Mouse (Mus musculus): ENCODE measurements at regions not wholly inside any gene's neighbourhood (a gene's known extent, or its start where the extent isn't known, plus 50 kb on each side); places are given as distances from the start of the nearest gene placed in this dataset.

GRCm38 (mm10) chr17:63003911-63004310, 122.8 kb upstream of the Efna5 start:
- DNase-seq = no peak

- DNase-seq = no peak
Measured at GRCm38 (mm10) chr17:63002729-63003128, 121.6 kb upstream of the Efna5 start.

GRCm38 (mm10) chr17:63001898-63002297, 120.8 kb upstream of the Efna5 start:
- no peak for DNase-seq

GRCm38 (mm10) chr17:62997691-62998090, 116.6 kb upstream of the Efna5 start:
- DNase-seq = no peak

GRCm38 (mm10) chr17:62995316-62995715, 114.2 kb upstream of the Efna5 start:
- DNase-seq = no peak

GRCm38 (mm10) chr17:62992977-62993376, 111.9 kb upstream of the Efna5 start:
- no peak for DNase-seq

- no peak for DNase-seq
Measured at GRCm38 (mm10) chr17:62986304-62986703, 105.2 kb upstream of the Efna5 start.

- no peak for DNase-seq
Measured at GRCm38 (mm10) chr17:62980337-62980736, 99.2 kb upstream of the Efna5 start.

- DNase-seq = no peak
Measured at GRCm38 (mm10) chr17:62977561-62977960, 96.4 kb upstream of the Efna5 start.

- no peak for DNase-seq
Measured at GRCm38 (mm10) chr17:62977136-62977535, 96.0 kb upstream of the Efna5 start.

GRCm38 (mm10) chr17:62974627-62975279, 93.6 kb upstream of the Efna5 start:
- no peak for DNase-seq

- no peak for DNase-seq
Measured at GRCm38 (mm10) chr17:62969025-62969424, 87.9 kb upstream of the Efna5 start.

- DNase-seq = no peak
Measured at GRCm38 (mm10) chr17:62963824-62964223, 82.7 kb upstream of the Efna5 start.

GRCm38 (mm10) chr17:62962292-62962618, 81.1 kb upstream of the Efna5 start:
- no peak for DNase-seq

- DNase-seq = peak; percentile 16
Measured at GRCm38 (mm10) chr17:62961596-62962291, 80.6 kb upstream of the Efna5 start.

GRCm38 (mm10) chr17:62959146-62959545, 78.0 kb upstream of the Efna5 start:
- DNase-seq = no peak

GRCm38 (mm10) chr17:62947537-62948193, 66.5 kb upstream of the Efna5 start:
- DNase-seq = no peak

- DNase-seq = no peak
Measured at GRCm38 (mm10) chr17:62940573-62941252, 59.6 kb upstream of the Efna5 start.

GRCm38 (mm10) chr17:62939930-62940572, 58.9 kb upstream of the Efna5 start:
- DNase-seq = no peak

GRCm38 (mm10) chr17:62939171-62939570, 58.1 kb upstream of the Efna5 start:
- no peak for DNase-seq
